Mouse (Mus musculus) bone marrow, adult 2 months (tissue): Measurements from ENCODE around the gene Ccdc6.

Experiments used
- CTCF ChIP-seq: fragments of 200-500 bp; IDR thresholded peaks from 2 replicates; pipeline ENCODE4 v1.5.1; 2011; ENCODE audit warnings: low read length, control low read depth; ENCODE audit not compliant: control insufficient read depth, insufficient read depth
- POLR2A ChIP-seq: fragments of 200-500 bp; IDR thresholded peaks from 2 replicates; pipeline ENCODE4 v1.6.1; 2011; ENCODE audit warnings: low read depth, mild to moderate bottlenecking, control low read depth, low read length, borderline replicate concordance; ENCODE audit not compliant: control insufficient read depth

GRCm38 (mm10) chr10:70211281-70211680, 114.4 kb downstream of the Ccdc6 start:
- TF ChIP-seq CTCF: no peak
- no peak for TF ChIP-seq POLR2A
